Mouse (Mus musculus): ENCODE data around the gene Haghl.
A peak's percentile ranks its signal among the peaks of the same experiment; 100 is the strongest.
"Not testable (repeated sequence)": the region's sequence is repeated elsewhere in the genome, so short reads cannot be mapped to it uniquely, and the experiment has no call there.

Haghl gene

GRCm38 (mm10) chr17:25741471-25741870, 44.0 kb downstream of the Haghl start:
- not testable (repeated sequence) for DNase-seq

- DNase-seq: no peak
These were observed 46.6 kb downstream of the Haghl start for GRCm38 (mm10) chr17:25738861-25739260.

- DNase-seq: no peak
These were observed 49.7 kb downstream of the Haghl start, which contains the start of gene Mslnl for GRCm38 (mm10) chr17:25735745-25736144. Gene Mslnl, plus strand, starts transcription at chr17:25736042.

GRCm38 (mm10) chr17:25735246-25735645, 50.2 kb downstream of the Haghl start:
- DNase-seq: no peak

- peak; percentile 83 for DNase-seq
These were observed 53.4 kb downstream of the Haghl start for GRCm38 (mm10) chr17:25732082-25732481.
